Mouse (Mus musculus): ENCODE results near the gene Prdm2. TPM values are rescaled to one million over a fixed set of nuclear protein-coding genes. Genes with fewer than 3 reads are reported as not detected.

The Prdm2 gene
- total RNA-seq, 2 experiments from 2014 or later, result 23.1 to 23.5 TPM

DNA sequence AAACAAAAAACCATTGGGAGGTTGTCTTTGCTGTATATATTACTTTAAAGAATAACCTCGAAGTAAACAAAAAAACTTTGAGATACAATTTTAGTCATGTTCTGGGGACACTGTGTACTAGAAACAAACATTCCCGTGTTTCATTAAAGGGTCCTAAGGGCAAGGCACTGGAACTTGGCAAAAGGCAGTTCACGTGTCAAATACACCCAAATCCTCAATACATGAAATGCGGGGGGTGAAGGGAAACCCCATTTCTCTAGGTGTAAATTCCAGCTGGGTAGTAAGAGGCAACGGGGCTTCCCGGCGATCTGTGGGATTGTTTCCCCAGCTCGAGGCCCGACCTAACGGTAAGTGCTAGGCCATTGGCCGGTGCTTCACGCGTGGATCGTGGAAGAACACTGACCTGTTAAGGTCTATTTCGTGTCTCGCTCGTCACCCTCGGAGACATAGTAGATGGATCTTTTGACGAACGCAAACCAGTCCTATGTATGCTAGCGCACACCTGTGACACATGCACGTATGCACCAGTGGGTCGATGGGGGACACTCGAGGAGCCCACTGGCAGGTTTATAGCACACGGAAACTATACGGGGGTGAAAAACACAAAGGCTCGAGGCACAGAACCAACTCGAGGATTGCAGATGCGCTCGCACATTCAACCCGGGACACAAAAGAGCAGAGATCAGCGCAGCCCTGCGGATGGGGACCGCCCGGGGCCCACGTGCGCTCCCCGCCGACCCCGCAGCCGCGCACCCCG, 1.0 kb downstream of the Prdm2 start:
- peak; percentile 29 for DNase-seq

DNA sequence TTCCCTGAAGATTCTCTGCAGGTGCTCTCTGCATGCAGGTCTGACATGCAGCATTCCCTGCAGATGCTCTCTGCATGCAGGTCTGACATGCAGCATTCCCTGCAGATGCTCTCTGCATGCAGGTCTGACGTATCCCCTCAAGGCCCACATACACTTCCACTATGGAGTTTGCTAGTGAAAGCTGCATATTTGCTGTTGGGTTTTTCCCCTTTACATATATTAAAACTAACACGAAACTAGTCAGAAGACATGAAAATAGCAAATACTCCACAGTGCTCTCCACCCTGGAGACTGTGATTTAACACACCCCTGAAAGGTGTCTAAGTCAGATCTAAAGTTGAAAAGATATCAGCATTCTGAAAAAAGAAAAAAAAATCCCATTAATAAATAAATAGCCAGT, 2.8 kb downstream of the Prdm2 start:
- DNase-seq, result no peak

DNA sequence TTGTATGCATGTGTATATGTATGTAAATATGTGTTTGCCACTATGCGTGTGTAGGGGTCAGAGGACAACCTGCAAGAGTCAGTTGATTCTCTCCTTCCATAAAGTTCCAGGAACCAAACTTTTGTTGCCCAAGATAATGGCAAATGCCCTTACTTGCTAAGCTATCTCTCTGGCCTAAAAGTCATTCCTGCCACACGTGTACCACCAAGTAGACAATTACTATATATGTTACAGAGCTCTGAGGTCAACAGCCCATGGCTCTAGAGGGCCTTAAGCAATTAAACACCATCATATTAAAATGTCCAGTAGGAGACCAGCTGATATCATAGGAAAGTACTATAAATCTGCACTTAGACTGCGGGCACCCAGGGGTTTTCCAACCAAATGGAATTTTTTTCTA, 10.1 kb downstream of the Prdm2 start:
- DNase-seq, result no peak

DNA sequence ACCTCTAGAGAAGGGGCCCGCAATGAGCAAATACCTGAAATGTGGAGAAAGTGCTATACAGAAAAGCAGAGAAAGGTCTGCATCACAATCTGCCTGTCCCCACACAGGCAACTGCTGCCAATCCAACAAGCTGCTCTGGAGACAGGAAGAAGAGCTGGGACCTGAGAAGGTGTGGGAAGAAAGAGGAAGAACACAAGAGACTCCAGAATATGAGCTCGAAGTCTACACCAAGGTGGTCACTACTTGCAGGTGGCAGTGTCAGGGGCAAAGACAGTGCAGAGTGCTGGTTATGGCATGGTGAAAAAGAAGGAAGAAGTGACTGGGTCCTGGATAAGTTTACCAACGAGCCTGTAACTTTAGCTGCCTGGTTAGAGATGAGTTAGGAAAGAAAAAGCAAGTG, 14.4 kb downstream of the Prdm2 start:
- DNase-seq, result no peak

DNA sequence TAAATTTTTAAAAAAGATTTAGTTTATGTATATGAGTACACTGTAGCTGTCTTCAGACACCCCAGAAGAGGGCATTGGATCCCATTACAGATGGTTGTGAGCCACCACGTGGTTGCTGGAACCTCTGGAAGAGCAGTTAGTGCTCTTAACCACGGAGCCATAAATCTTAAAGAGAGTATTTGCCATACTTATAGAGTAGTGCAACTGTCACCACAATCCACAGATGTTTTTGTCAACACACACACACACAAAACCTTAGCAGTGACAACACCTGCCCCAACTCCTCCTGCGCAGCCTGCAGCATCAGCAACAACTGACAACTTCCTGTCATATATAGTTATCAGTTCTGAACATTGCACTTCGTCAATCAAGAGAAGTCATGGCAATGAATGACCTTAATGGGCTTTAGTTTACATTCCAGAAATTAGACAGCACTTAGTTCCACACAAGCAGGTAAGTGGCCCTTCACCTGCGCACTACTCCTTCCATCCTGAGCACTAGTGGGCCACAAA, 14.9 kb downstream of the Prdm2 start:
- no peak for DNase-seq

GRCm38 (mm10) chr4:143194328-143194727, 18.5 kb downstream of the Prdm2 start:
- DNase-seq, result no peak

GRCm38 (mm10) chr4:143193164-143193563, 19.6 kb downstream of the Prdm2 start:
- DNase-seq, result no peak

DNA sequence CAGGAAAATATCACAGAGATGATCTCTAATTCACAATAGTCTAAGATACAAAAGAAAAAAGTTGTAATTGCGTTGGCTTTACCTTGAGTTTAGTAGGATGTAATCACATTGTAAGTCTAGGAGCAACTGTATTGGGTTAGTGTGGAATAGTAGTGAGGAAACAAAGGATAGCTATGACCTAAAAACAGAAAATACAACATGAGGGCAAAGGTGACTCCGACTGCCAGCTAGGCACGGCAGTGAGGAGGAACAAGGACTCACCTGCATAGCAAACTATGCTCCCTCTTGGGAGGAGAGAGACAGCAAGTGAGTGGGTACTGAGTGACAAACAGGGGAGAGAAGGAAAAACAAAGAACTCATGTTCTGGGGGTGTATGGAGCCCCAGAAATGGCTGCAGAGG, 21.0 kb downstream of the Prdm2 start:
- no peak for DNase-seq

- no peak for DNase-seq
Measured at GRCm38 (mm10) chr4:143190657-143191056, 22.1 kb downstream of the Prdm2 start.

- no peak for DNase-seq
Measured at GRCm38 (mm10) chr4:143188571-143189191, 24.1 kb downstream of the Prdm2 start.

DNA sequence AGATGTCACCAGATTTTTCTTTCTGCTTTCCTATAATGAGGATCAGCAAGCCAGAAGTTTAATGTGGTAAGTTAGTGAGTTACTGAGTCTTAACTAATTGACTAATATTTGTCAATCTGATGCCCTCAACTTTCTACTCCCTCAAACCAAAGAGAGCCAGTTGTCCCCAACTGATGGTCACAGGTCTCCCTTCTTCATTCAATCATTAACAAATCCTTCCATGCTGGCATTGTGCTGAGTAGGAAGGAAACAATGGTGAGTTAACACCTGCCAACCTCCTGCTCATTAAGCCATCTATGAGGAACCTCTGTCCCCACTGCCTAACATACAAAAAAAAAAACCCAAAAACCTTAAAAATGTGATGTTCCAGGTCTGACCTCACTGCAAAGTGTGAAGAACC, 26.7 kb downstream of the Prdm2 start:
- DNase-seq, result no peak

GRCm38 (mm10) chr4:143185496-143185895, 27.3 kb downstream of the Prdm2 start:
- DNase-seq, result no peak

GRCm38 (mm10) chr4:143183141-143183540, 29.7 kb downstream of the Prdm2 start:
- no peak for DNase-seq

- no peak for DNase-seq
Measured at GRCm38 (mm10) chr4:143180731-143181130, 32.1 kb downstream of the Prdm2 start.

DNA sequence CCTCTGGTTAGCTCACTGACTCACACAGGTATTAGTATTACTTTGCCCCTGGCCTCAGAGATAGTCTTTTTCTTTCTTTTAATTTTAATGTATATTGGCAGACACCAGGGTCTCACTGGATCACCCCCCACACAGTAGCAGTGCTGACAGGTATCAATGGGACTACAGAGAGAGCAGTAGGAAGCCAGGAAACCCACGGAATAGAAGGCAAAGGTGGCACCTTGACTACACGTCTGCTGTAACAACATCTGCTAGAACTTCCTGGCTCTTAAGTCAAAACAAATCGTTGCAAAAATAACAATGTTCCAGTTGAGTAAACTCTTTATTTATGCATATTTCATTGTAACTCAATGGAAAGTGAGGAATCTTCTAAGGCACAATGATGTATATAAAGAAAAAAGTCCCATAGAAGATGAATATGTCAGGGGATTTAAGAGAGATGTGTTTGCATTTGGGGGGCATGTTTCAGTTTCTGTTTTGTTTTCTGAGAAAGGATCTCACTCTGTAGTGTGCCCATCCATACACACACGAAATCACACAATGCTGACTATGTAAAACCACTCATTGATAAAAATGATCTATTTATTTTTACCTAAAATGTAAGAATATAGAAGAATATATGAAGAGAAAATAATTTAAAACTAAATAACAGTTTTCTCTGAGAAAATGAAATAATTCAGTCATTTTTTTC, 41.0 kb downstream of the Prdm2 start:
- DNase-seq, result no peak

DNA sequence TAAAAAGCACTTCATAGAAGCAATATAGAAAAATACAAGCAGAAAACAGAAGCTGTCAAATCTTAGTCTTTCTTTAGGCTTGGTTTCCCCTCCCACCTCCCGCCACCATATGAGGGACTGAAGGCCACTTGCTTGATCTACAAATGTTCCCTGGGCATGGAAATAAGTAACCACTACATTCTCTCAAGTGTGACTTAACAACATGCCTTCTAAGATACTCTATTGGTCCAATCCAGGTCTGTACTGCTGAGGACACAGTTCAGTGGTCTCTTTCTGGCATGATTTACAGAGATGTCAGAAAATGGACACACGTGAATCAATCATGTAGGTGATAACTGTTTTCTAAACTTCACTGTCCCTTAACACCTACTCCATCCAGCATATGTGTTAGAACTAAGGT, 42.5 kb downstream of the Prdm2 start:
- DNase-seq, result no peak

DNA sequence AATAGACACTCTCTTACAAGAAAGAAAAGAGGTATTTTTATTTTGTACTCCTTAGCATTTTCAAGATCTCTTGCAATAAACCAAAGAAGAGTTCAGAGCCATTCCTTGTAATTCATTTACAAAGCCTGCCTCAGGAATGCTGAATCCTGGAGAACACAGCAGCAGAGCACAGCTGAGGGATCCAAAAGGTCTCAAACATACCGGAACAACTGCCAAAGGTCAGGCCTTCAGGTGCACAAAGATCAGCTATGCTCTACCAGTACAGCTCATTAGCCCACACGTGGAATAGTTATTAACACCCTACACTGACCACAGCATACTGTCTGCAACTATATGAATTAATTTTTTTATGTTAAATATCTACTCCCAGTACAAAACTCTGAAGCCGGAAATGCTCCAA, 44.7 kb downstream of the Prdm2 start:
- no peak for DNase-seq

GRCm38 (mm10) chr4:143161619-143162479, 50.9 kb downstream of the Prdm2 start:
- DNase-seq, result peak; percentile 99

DNA sequence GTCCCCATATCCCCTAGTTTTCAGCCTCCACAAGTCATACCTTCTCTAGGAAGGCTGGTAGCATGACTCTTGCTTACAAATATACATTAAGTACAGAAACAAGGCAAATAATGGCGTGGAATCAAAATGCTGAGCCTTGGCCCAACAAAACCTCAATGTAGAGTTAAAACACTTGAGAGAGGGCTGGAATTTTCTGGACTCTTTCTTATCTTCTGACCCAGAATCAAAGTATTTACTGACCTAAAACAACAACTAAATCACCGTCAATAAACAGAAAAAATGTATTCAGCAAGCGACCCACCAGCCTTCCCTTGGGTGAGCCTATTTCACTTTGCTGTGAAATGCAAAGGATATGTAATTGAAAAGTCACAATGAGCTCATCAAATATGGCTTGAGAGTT, 52.0 kb downstream of the Prdm2 start:
- no peak for DNase-seq

DNA sequence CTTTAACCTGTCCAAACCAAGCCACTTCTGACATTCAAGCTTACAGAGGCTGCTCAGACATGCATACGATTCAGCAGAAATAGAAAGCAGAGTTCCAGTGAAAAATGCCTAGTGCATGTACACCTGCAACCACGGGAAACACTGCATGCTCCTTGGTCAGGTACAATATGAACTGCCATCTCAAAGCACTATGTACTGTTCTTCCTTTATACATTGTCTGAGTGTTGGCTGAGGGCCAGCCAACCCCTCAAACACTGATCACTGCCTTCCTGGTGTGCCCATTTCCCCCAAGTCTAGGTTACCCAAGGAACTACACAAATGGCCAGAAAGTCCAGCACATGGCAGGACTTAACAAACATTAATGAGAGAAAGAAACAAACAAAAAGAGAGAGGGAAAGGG, 53.5 kb downstream of the Prdm2 start:
- no peak for DNase-seq

GRCm38 (mm10) chr4:143155871-143156270, 56.9 kb downstream of the Prdm2 start:
- DNase-seq, result no peak

DNA sequence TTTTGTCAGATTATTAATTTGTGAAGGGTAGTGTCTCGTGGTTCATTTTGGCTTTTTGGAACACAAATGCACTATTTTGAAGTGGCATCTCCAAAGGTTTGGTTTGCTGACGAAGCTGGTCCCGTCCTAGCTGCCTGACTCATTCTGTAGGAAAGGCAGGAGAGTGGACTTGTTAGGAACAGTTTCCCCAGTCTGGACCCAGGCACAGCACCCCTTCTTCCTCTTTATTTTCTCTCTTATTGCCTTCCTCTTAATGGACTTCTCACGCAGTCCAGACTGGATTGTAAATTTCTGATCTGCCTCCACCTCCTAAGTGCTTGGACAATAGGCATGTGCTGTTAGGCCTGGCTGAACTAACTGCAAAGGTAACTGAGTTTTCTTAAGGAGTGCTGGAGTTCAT, 57.8 kb downstream of the Prdm2 start:
- DNase-seq, result no peak

DNA sequence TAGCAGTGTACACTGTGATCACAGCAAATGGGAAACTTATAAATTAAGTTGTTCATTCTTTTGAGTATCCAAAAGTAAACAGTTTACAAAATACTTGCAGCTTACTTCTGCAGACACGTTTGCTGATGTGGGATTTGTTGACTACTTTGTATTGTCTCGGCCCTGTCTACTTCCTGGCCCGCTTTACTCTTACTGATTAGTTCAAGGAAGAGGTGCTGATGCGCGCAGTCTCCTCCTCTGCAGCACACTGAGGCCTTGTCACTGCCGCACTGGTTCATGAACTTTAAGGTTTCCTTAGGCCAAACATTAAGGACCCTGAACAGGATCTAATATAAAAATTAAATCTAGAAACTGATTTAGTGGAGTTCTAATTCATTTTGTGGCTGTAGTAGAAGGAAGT, 58.2 kb downstream of the Prdm2 start:
- DNase-seq, result no peak

All from heart, postnatal 4 days (tissue).